Mouse (Mus musculus) urinary bladder, postnatal 14 days (tissue): Measurements from ENCODE around the gene Lama5.

Experiments
- DNase-seq: peaks from one replicate; pipeline ENCODE4 v3.0.0; 2021; ENCODE audit warnings: low spot score

Lama5 gene

DNA sequence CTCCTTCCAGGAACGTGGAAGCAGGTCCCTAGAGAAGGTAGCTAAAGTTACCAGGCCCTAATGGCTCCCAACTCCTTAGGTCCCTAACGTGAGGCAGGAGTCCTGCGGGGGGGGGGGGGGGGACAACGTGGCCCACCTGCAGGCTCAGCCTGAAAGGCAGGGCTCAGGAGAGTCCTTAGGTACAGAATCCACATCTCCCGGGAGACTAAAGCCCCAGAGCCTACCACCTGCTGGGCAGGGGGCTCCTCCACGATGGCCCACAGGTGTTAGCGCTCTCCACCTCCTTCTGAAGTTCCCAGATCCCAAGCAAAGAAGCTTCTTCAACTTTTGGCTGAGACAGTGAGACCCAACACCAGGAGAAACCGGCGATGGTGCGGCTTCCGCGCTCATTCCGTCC lies 1.0 kb downstream of the Lama5 start:
- no peak for DNase-seq

- DNase-seq: peak; percentile 68
Measured at GRCm38 (mm10) chr2:180222250-180222649, 3.4 kb downstream of the Lama5 start.

DNA sequence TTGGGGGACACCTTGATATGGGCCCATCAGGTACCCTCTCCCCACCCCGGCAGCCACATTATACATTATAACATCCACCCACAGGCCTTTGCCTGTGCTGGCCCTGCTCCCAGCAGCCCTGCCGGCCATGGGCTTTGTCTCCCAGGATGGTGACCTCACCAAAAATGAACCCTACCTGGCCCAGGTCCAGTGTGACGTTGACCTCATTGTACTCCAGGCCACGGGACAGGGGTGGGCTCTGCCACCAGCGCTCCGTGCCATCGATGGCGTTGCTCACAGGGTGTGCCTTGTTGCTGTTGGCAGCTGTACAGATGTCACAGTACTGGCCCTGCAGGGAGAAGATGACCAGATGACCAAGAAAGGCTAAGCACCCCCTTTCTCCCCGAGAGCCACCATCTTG lies 4.6 kb downstream of the Lama5 start:
- no peak for DNase-seq

GRCm38 (mm10) chr2:180220165-180220564 lies 5.5 kb downstream of the Lama5 start:
- DNase-seq: peak; percentile 50

DNA sequence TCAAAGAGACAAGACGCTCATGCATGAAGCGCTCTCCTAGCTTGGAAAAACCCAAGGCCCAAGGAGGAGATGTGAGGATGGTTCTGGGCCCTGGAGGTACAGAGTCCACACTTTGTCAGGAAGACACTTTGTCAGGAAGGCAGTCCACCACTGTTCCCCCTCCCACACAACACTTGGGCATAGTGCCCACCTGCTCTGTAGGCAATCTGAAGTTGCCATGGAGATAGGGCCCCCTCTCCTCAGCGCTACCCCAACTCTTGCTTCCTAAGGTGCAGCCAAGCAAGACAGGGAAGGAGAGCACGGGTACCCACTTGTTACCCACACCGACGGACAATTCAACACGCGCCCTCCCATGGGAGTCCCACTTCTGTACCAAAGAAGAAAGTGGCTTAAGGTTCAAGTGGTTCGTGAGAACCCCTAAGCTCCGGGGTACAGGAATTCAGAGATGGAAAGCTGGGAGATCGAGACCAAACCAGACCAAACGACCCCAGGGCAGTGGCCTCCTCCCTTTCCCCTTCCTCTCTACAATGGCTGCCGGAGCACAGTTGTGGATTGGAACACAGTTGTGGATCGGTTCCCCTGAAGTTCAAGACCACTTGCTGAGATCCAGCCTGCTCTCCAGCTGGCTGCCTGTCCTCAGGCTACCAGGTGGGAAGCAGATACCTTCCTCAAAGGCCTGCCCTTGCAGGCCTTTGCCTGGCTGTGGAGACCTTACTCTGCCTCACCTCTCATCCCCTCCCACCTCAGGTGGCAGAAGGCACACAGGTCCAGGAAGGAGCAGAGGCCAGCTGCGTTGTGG lies 6.3 kb downstream of the Lama5 start:
- DNase-seq: no peak

DNA sequence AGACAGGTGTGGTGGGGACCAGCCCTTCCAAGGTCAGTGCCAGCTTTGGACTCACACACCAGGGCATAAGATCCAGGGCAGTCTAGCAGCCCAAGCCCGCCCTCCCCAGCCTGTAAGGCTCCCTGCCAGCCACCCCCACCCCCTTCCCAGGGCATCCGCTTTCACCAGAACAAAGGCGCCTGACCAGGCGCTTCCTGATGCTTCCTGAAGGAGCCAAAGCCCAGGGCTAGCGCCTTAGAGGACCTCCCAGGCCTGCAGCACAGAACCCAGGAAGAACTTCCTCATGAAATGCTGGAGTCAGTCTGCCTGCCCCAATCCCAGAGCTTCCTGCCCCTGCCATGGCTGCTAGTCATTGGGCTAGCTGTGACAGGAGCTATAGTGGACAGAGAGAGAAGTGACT lies 7.0 kb downstream of the Lama5 start:
- no peak for DNase-seq

DNA sequence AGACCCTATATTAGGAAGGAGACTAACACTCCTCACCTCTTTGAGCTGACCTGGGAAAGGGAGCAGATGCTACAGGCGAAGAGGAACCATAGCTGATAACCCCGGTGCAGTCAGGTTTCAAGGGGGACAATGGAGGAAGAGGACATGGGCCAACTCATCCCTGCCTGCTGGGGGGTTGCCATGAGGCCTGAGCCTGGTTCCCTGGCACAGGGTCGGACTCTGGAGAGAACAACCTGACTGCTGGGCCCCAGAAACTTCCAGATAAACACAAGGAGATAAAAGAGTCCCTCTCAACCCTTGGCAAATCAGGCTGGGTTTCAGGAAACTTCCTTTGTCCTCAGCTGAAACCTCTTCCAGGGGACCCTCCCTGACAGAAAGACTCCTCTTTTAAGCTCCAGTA lies 7.4 kb downstream of the Lama5 start:
- DNase-seq: no peak

- peak; percentile 70 for DNase-seq
Measured at GRCm38 (mm10) chr2:180217587-180217986, 8.1 kb downstream of the Lama5 start.

GRCm38 (mm10) chr2:180216921-180217320 lies 8.7 kb downstream of the Lama5 start:
- DNase-seq: no peak

GRCm38 (mm10) chr2:180215951-180216350 lies 9.7 kb downstream of the Lama5 start:
- peak; percentile 60 for DNase-seq

DNA sequence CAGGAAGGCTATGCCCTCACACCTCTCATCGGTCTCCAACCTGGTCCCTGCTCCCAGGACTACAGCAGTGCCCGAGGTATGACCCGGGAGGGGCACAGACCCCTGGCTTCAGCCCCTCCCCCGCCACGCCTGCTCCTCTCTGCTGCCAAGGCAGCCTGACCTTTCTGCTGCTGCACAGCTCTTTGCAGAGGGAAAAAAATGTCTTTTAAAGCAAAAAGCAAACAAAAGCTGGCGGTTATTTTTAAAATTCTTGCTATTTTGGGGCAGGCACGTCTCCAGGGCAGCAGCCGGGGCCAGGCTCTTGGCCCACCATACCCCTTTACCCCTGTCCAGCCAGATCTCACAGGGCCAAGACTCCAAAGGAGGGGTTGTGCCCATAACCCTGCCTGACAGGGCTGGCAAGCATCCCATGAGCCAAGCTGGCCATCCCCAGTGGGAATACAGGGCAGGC lies 10.6 kb downstream of the Lama5 start:
- no peak for DNase-seq

DNA sequence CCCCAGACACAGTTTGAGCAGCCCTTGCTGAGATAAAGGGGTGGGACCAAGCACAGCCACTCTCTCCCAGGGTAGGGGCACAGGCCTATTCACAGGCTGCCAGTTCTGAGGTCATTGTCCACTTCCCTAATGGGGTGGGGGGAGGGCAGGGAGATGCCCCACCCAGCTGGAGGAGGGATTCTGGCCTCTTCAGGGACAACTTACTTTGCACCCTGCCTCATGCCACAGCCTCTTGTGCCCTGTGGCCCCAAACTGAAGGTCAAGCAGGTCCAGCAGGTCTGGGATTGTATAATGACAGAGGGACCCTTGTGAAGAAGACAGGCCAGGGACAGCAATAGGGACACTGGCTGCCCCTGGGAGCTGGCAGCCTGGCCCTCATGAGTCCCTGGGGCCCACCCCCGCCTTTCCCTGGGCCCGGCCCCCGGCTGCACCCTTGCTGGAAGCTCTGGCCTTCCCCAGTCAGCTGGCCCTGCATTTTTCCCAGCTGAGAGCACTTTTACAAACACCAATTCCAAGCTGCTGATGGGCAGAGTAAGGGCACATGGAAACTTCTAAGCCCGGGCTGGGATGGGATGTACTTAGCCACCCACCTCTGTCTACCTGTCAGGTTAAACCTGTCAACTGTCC lies 11.2 kb downstream of the Lama5 start:
- no peak for DNase-seq

DNA sequence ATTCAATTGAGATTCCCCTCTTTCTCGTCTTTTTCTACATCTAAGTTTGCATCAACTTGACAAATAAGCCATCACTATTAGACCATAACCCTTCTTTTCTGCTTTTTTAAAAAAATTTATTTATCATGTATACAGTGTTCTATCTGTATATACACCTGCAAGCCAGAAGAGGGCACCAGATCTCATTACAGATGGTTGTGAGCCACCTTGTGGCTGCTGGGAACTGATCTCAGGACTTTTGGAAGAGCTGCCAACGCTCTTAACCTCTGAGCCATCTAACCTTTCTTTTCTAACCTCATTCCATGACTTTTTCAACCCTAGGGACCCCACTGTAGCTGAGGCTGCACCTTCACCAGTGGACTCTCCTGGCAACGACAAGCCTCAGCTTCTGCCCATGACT lies 13.4 kb downstream of the Lama5 start:
- DNase-seq: no peak

- no peak for DNase-seq
Measured at GRCm38 (mm10) chr2:180208976-180209375, 16.7 kb downstream of the Lama5 start.

DNA sequence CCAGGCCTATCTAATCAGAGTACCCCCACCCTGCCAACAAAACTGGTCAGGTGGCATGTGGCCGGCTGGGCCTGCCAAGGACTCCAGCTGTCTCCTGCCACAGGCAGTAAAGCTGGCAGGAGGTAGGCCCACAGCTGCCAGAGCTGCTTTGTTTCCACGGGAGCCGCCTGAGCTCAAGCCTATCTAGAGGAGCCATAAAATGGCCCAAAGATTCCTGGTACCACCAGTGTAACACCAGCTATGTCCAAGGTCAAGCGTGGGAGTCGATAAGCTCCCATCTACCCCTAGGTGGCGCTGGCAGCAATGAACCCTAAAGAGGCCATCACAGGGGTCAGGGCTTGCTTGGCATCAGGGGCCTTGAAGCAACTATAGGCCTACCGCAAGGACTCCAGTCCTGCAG lies 17.8 kb downstream of the Lama5 start:
- peak; percentile 34 for DNase-seq

- DNase-seq: no peak
Measured at GRCm38 (mm10) chr2:180205956-180206280, 19.7 kb downstream of the Lama5 start.

GRCm38 (mm10) chr2:180205083-180205955 lies 20.3 kb downstream of the Lama5 start:
- DNase-seq: no peak

DNA sequence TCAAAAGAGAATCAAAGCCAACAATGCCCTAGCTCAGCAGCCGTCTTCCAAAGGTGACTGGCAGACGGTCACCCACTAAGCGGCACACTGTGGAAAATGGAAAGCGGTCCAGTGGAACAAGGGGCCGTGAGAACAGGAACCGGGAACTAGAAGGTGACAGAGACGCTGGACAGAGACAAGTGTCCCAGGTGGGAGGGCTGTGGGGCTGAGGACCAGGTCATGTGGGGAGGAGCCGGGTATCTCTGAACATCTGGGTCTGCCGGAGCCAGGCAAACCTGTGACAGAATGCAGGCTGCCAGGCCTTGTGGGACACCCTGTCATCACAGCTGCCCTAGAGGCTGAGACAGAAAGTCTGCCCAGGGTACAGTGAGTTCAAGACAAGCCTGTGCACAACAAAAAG lies 21.2 kb downstream of the Lama5 start:
- no peak for DNase-seq

DNA sequence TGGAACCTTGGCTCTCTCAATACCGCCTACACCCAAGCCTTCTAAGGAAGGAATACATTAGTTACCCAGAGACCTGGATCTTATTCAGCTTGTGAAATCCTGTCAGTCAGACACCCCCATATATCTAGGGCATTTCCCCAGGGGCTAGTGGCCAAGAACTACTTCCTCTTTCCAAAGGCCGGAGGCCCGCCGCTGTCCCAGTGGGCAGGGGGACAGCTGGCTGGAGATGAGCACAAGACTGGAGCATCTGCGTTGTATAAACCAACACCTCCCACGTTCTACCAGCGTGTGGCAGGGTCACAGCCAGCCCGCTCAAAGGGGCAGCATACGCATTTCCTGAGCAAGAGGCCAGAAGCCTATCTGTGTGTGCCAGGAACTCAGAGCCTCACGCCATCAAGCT lies 22.9 kb downstream of the Lama5 start:
- no peak for DNase-seq

DNA sequence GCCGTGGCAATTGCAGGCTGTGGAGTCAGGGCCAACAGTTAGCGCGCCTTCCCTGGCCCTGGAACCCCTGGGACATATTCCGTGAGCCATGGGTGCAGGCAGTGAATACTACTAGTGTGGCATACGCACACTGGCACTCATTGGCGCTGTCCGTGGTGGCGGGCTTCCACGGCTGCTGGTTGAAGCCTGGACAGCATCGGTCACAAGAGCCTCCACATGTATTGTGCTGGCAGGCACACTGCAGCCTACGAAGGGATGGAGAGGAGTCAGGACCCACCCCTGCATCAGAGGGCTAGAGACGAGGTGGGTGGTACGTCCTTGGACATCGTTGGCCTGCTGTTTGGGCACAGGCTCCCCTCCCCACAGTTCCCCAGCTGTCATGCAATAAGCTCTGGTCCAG lies 23.4 kb downstream of the Lama5 start:
- DNase-seq: no peak

DNA sequence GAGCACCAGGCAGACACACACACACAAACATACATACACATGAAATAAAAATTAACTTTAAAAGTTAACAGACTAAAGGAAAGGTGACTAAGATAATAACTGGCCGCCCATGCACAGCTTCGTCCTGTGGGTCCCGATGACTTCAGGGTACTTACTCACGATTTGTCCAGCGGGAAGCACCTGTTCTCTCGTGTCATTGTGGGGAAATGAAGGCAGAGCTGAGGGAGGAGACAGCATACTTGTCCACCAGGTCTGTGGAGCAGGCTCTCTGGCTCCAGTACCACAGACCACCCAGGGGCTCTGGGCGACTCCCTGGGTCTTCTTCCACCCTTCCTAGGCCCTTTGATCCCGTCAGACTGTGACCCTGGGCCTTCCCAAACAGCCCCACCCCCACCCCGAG lies 24.4 kb downstream of the Lama5 start:
- DNase-seq: no peak

- no peak for DNase-seq
Measured at GRCm38 (mm10) chr2:180200681-180201080, 25.0 kb downstream of the Lama5 start.

- no peak for DNase-seq
Measured at GRCm38 (mm10) chr2:180198782-180199181, 26.9 kb downstream of the Lama5 start.
